ENCODE assay signal across 8 mouse cellular contexts in genomic region chr11:97449601-97450293, GRCm38 (mm10). TPM values are rescaled to one million over a fixed set of nuclear protein-coding genes. Genes with fewer than 3 reads are reported as not detected.
DNase-seq lines count a peak whose midpoint lies in the region; ATAC-seq and TF ChIP-seq lines count a peak whose summit lies in the region.

No protein-coding gene starts in this region.

- H3K4me1 ChIP-seq in brown adipose tissue, adult 24 weeks (ENCODE audit: control insufficient read depth, insufficient read depth, insufficient read length, low read length): peaks cover 10% of the 10 kb centered on the region; the same call in 1 of the 2 replicates
- peaks cover 48% of the 10 kb centered on the region for H3K4me1 ChIP-seq in heart, embryonic 12.5 days (replicated peaks)
- peaks cover 11% of the 10 kb centered on the region; the same call in 1 of the 2 replicates for H3K4me1 ChIP-seq in kidney, postnatal 0 days (replicated peaks; ENCODE audit: insufficient read depth, low read length)
- H3K4me1 ChIP-seq in liver, embryonic 11.5 days (replicated peaks; ENCODE audit: control insufficient read depth, insufficient read depth, low read length): peaks cover 58% of the 10 kb centered on the region

- H3K4me3 ChIP-seq in brown adipose tissue, adult 24 weeks (ENCODE audit: insufficient read depth, low read depth, low read length): peak overlapping the region; percentile 50
- peak overlapping the region; percentile 36 for H3K4me3 ChIP-seq in heart, embryonic 12.5 days
- H3K4me3 ChIP-seq in kidney, postnatal 0 days (replicated peaks; ENCODE audit: low read depth, low read length): peak overlapping the region; percentile 38
- peak overlapping the region; percentile 23; the same call in 1 of the 2 replicates for H3K4me3 ChIP-seq in liver, embryonic 11.5 days (ENCODE audit: low read depth, low read length)
- H3K4me3 ChIP-seq in myocyte: peak overlapping the region; percentile 45

- peak overlapping the region; percentile 22 for H3ac ChIP-seq in myocyte (ENCODE audit: control insufficient read depth, insufficient read length)

- ATAC-seq in heart, embryonic 12.5 days (ENCODE audit: insufficient number of reproducible peaks, low FRiP score): peak; percentile 74
- peak; percentile 81 for ATAC-seq in kidney, postnatal 0 days (replicated peaks; ENCODE audit: low FRiP score, low read depth)
- no peak for ATAC-seq in liver, embryonic 11.5 days (replicated peaks; ENCODE audit: low FRiP score)

- H3K9ac ChIP-seq in heart, embryonic 12.5 days: peak overlapping the region; percentile 66
- H3K9ac ChIP-seq in kidney, postnatal 0 days (ENCODE audit: low read depth, low read length): peak overlapping the region; percentile 57
- H3K9ac ChIP-seq in liver, embryonic 11.5 days (ENCODE audit: low read depth, low read length): peak overlapping the region; percentile 38

- peak overlapping the region; percentile 68 for H3K4me2 ChIP-seq in heart, embryonic 12.5 days
- peak overlapping the region; percentile 73 for H3K4me2 ChIP-seq in kidney, postnatal 0 days (ENCODE audit: low read length)
- peak overlapping the region; percentile 53 for H3K4me2 ChIP-seq in liver, embryonic 11.5 days
- H3K4me2 ChIP-seq in myocyte (ENCODE audit: low read depth): peak overlapping the region; percentile 71

- DNase-seq in 3T3-L1 (ENCODE audit: low read depth, low spot score): peak; percentile 95
- peak; percentile 94 for DNase-seq in fibroblast of lung, adult 2 months (ENCODE audit: low read depth)
- peak; percentile 97 for DNase-seq in kidney, postnatal 0 days (ENCODE audit: low spot score)
- peak; percentile 63 for DNase-seq in liver, embryonic 11.5 days (ENCODE audit: low spot score)
- DNase-seq in testis, postnatal 14 days (ENCODE audit: low spot score): peak; percentile 60

- peaks cover 24% of the 10 kb centered on the region for H3K79me2 ChIP-seq in myocyte (ENCODE audit: control insufficient read depth, insufficient read depth)

- H3K9me3 ChIP-seq in heart, embryonic 12.5 days (replicated peaks): no peaks in the 10 kb centered on the region
- no peaks in the 10 kb centered on the region for H3K9me3 ChIP-seq in kidney, postnatal 0 days (replicated peaks; ENCODE audit: low read length)
- H3K9me3 ChIP-seq in liver, embryonic 11.5 days (ENCODE audit: control insufficient read depth, low read length): no peaks in the 10 kb centered on the region

- 10% methylated on average over 15 of the region's 15 CpGs for WGBS in heart, embryonic 12.5 days
- WGBS in kidney, postnatal 0 days: 11% methylated on average over 14 of the region's 15 CpGs
- 31% methylated on average over 13 of the region's 15 CpGs for WGBS in liver, embryonic 11.5 days

- no peaks in the 10 kb centered on the region for H3K27me3 ChIP-seq in heart, embryonic 12.5 days (replicated peaks)
- no peaks in the 10 kb centered on the region for H3K27me3 ChIP-seq in kidney, postnatal 0 days (ENCODE audit: insufficient read depth, low read length)
- H3K27me3 ChIP-seq in liver, embryonic 11.5 days (replicated peaks; ENCODE audit: control insufficient read depth, insufficient read depth, low read length): no peaks in the 10 kb centered on the region
- no peaks in the 10 kb centered on the region for H3K27me3 ChIP-seq in myocyte (ENCODE audit: control insufficient read depth, insufficient read depth, insufficient read length)

- TF ChIP-seq POLR2A in myocyte (IDR thresholded peaks at IDR 0.05; ENCODE audit: insufficient read length, low read depth): peak; percentile 52

- peaks cover 96% of the 10 kb centered on the region for H3K36me3 ChIP-seq in heart, embryonic 12.5 days
- H3K36me3 ChIP-seq in kidney, postnatal 0 days (ENCODE audit: insufficient read depth, low read length): peaks cover 41% of the 10 kb centered on the region
- H3K36me3 ChIP-seq in liver, embryonic 11.5 days (ENCODE audit: control insufficient read depth, insufficient read depth, low read length): peaks cover 67% of the 10 kb centered on the region
- H3K36me3 ChIP-seq in myocyte (ENCODE audit: control insufficient read depth, insufficient read depth): peaks cover 46% of the 10 kb centered on the region

- H3K27ac ChIP-seq in brown adipose tissue, adult 24 weeks (replicated peaks; ENCODE audit: low read depth, low read length): peak overlapping the region; percentile 81
- peak overlapping the region; percentile 76 for H3K27ac ChIP-seq in heart, embryonic 12.5 days (ENCODE audit: poor library complexity, severe bottlenecking)
- peak overlapping the region; percentile 86 for H3K27ac ChIP-seq in kidney, postnatal 0 days
- H3K27ac ChIP-seq in liver, embryonic 11.5 days (ENCODE audit: low read depth, low read length): peak overlapping the region; percentile 46; the same call in 1 of the 2 replicates

- 0 out of 2 replicates have a peak, but pooled peaks have one; percentile 18 for TF ChIP-seq CTCF in kidney, postnatal 0 days (IDR thresholded peaks at IDR 0.05; ENCODE audit: low read depth)

TF ChIP-seq in myocyte, 11 proteins besides CTCF, POLR2A, EP300 and RAD21:
- TF ChIP-seq POLR2AphosphoS2 (IDR thresholded peaks at IDR 0.05; ENCODE audit: insufficient read length, low read depth) (peak; percentile 30), TCF3 (IDR thresholded peaks at IDR 0.05; ENCODE audit: insufficient read length, low read depth) (no peak), MAX (IDR thresholded peaks at IDR 0.05; ENCODE audit: low read depth) (no peak), E2F4 (IDR thresholded peaks at IDR 0.05; ENCODE audit: insufficient read depth) (no peak), SRF (IDR thresholded peaks at IDR 0.05; ENCODE audit: control insufficient read depth, insufficient read length, low read depth) (no peak), TCF12 (IDR thresholded peaks at IDR 0.05; ENCODE audit: insufficient read depth, poor library complexity, severe bottlenecking) (no peak), MYOD1 (IDR thresholded peaks at IDR 0.05; ENCODE audit: control insufficient read depth in 1 of 3, insufficient read length in 2 of 3, low read depth in 2 of 3) (peak in 1 of 3 experiments; percentile 60), CEBPB (IDR thresholded peaks at IDR 0.05; ENCODE audit: insufficient read depth, poor library complexity, severe bottlenecking) (no peak), USF1 (IDR thresholded peaks at IDR 0.05; ENCODE audit: low read depth) (no peak), MYOG (IDR thresholded peaks at IDR 0.05; ENCODE audit: control insufficient read depth in 1 of 3, insufficient read depth in 1 of 3, insufficient read length in 2 of 3, low read depth in 2 of 3) (peak in 2 of 3 experiments; percentile 11 to 58)

RNA-seq across cellular contexts. Expression of gene Arhgap23, which starts 34.4 kb away (rescaled TPM):
- polyA plus RNA-seq in brown adipose tissue, adult 24 weeks (2012; ENCODE audit: insufficient read depth, insufficient read length, missing spikeins): 5.5 and 6.7 TPM in 2 replicates
- 12.4 and 12.5 TPM in 2 replicates for polyA plus RNA-seq in heart, embryonic 12.5 days (2016; fragmentation: Nextera tagmentation; extraction: Ambion mirVana)
- polyA plus RNA-seq in kidney, postnatal 0 days (2015; fragmentation: Nextera tagmentation; extraction: Ambion mirVana): 5.4 and 5.7 TPM in 2 replicates
- polyA plus RNA-seq in liver, embryonic 11.5 days (2014; fragmentation: Nextera tagmentation; extraction: Ambion mirVana): 9.3 and 10.9 TPM in 2 replicates
- polyA plus RNA-seq in myocyte (2012; fragmentation: generic; extraction: Trizol): 41.9 TPM

RNA-seq across cellular contexts. Expression of gene 4933428G20Rik, which starts 50.4 kb away (rescaled TPM):
- not detected in 2 replicates for polyA plus RNA-seq in brown adipose tissue, adult 24 weeks (2012; ENCODE audit: insufficient read depth, insufficient read length, missing spikeins)
- 0.90 and 1.00 TPM in 2 replicates for polyA plus RNA-seq in heart, embryonic 12.5 days (2016; fragmentation: Nextera tagmentation; extraction: Ambion mirVana)
- polyA plus RNA-seq in kidney, postnatal 0 days (2015; fragmentation: Nextera tagmentation; extraction: Ambion mirVana): 0.08 and 0.28 TPM in 2 replicates
- polyA plus RNA-seq in liver, embryonic 11.5 days (2014; fragmentation: Nextera tagmentation; extraction: Ambion mirVana): 0.21 and 0.44 TPM in 2 replicates
- 1.0 TPM for polyA plus RNA-seq in myocyte (2012; fragmentation: generic; extraction: Trizol)
